Comparison of ENCODE assay signal across 32 mouse cellular contexts in the genomic region with DNA sequence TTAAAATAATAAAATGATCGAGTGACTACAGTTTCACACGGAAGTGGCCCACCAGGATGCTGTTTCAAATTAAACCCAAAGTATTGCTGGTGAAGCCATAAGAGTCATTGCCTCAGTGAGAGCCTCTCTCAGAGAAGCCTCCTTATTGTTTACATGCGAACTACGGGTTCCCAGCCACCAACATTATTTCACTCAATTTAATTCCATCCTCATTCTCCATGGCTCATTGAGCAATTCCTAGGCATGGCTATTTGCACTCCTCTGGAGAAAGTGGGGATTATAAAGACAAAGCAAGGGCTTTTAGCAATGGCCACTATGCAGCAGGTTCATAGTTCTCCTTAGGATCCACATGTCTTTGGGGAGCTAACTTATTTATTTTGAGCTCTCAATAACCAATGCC.
DNase-seq lines count a peak whose midpoint lies in the region; ATAC-seq lines count a peak whose summit lies in the region.
"Had no signal": no experiment of that assay in that cellular context is flagged by ENCODE, and none has a peak within 500 bp of the region (broad histone marks: within the 10 kb centered on the region; RNA-seq: fewer than 3 reads in every experiment).

No protein-coding gene starts in this region.

- H3K9me3 ChIP-seq in hindbrain, embryonic 12.5 days (replicated peaks) = no peaks in the 10 kb centered on the region
- no peaks in the 10 kb centered on the region for H3K9me3 ChIP-seq in hindbrain, embryonic 14.5 days (ENCODE audit: control insufficient read depth, low read length)
- no peaks in the 10 kb centered on the region for H3K9me3 ChIP-seq in midbrain, embryonic 12.5 days
- no peaks in the 10 kb centered on the region for H3K9me3 ChIP-seq in midbrain, embryonic 14.5 days (ENCODE audit: control insufficient read depth, low read length)
- H3K9me3 ChIP-seq: embryonic facial prominence, embryonic 13.5 days; heart, embryonic 12.5 days; kidney, embryonic 15.5 days; limb, embryonic 13.5 days; lung, embryonic 15.5 days had no signal

- no peaks in the 10 kb centered on the region for H3K27me3 ChIP-seq in hindbrain, embryonic 12.5 days
- H3K27me3 ChIP-seq in hindbrain, embryonic 14.5 days (ENCODE audit: control insufficient read depth, insufficient read depth, low read length) = no peaks in the 10 kb centered on the region
- H3K27me3 ChIP-seq in midbrain, embryonic 12.5 days = no peaks in the 10 kb centered on the region
- H3K27me3 ChIP-seq in midbrain, embryonic 14.5 days (ENCODE audit: control insufficient read depth, insufficient read depth, low read length) = no peaks in the 10 kb centered on the region
- H3K27me3 ChIP-seq: CH12.LX; embryonic facial prominence, embryonic 13.5 days; heart, embryonic 12.5 days; kidney, embryonic 15.5 days; limb, embryonic 13.5 days; lung, embryonic 15.5 days had no signal

- H3K36me3 ChIP-seq in hindbrain, embryonic 12.5 days = no peaks in the 10 kb centered on the region
- no peaks in the 10 kb centered on the region for H3K36me3 ChIP-seq in hindbrain, embryonic 14.5 days (replicated peaks; ENCODE audit: control insufficient read depth, insufficient read depth)
- H3K36me3 ChIP-seq in midbrain, embryonic 12.5 days = no peaks in the 10 kb centered on the region
- no peaks in the 10 kb centered on the region for H3K36me3 ChIP-seq in midbrain, embryonic 14.5 days (ENCODE audit: control insufficient read depth, insufficient read depth, low read length)
- H3K36me3 ChIP-seq: embryonic facial prominence, embryonic 13.5 days; heart, embryonic 12.5 days; kidney, embryonic 15.5 days; limb, embryonic 13.5 days; lung, embryonic 15.5 days had no signal

- H3K4me3 ChIP-seq in hindbrain, embryonic 12.5 days = no peak overlapping the region
- H3K4me3 ChIP-seq in hindbrain, embryonic 14.5 days (replicated peaks; ENCODE audit: low read length) = no peak overlapping the region
- H3K4me3 ChIP-seq in midbrain, embryonic 12.5 days = no peak overlapping the region
- no peak overlapping the region for H3K4me3 ChIP-seq in midbrain, embryonic 14.5 days (replicated peaks; ENCODE audit: low read depth, low read length)
- H3K4me3 ChIP-seq: embryonic facial prominence, embryonic 13.5 days; erythroblast, embryonic 14.5 days; heart, adult 2 months; heart, embryonic 12.5 days; kidney, embryonic 15.5 days; limb, embryonic 13.5 days; lung, embryonic 15.5 days had no signal

- peak; percentile 13 for DNase-seq in embryo, embryonic 10.5 days (ENCODE audit: low spot score)
- no peak for DNase-seq in embryo, embryonic 11 days
- DNase-seq in hindbrain, embryonic 14.5 days (ENCODE audit: low spot score) = no peak
- DNase-seq in midbrain, embryonic 14.5 days = no peak
- peak; percentile 71 for DNase-seq in retina, embryonic 14.5 days (ENCODE audit: low spot score)
- no peak for DNase-seq in thymus, postnatal 0 days (ENCODE audit: low spot score)
- DNase-seq: adrenal gland, adult 2 months; adrenal gland, postnatal 36 days; cerebellum, adult 8-10 months; cerebellum, postnatal 25 days; heart, adult 2 months; heart, postnatal 4 days; kidney, adult 18-20 months; kidney, postnatal 25 days; lung, postnatal 36 days; right cerebral cortex, adult 18-20 months; spleen, adult 18-20 months; thymus, adult 18-20 months; thymus, postnatal 36 days had no signal

- no peak overlapping the region for H3K27ac ChIP-seq in hindbrain, embryonic 12.5 days
- no peak overlapping the region for H3K27ac ChIP-seq in hindbrain, embryonic 14.5 days
- no peak overlapping the region for H3K27ac ChIP-seq in midbrain, embryonic 12.5 days (replicated peaks)
- H3K27ac ChIP-seq in midbrain, embryonic 14.5 days (replicated peaks; ENCODE audit: low read depth, low read length) = no peak overlapping the region
- H3K27ac ChIP-seq: embryonic facial prominence, embryonic 13.5 days; heart, adult 2 months; kidney, embryonic 15.5 days; limb, embryonic 13.5 days; lung, embryonic 15.5 days had no signal

- WGBS in hindbrain, embryonic 12.5 days = 44% methylated on average over 4 of the region's 4 CpGs
- WGBS in hindbrain, embryonic 14.5 days = 44% methylated on average over 4 of the region's 4 CpGs
- WGBS in midbrain, embryonic 12.5 days = 40% methylated on average over 4 of the region's 4 CpGs
- 45% methylated on average over 4 of the region's 4 CpGs for WGBS in midbrain, embryonic 14.5 days

- no peak overlapping the region for H3K4me2 ChIP-seq in hindbrain, embryonic 12.5 days (replicated peaks)
- no peak overlapping the region for H3K4me2 ChIP-seq in hindbrain, embryonic 14.5 days (replicated peaks)
- no peak overlapping the region for H3K4me2 ChIP-seq in midbrain, embryonic 12.5 days (replicated peaks)
- no peak overlapping the region for H3K4me2 ChIP-seq in midbrain, embryonic 14.5 days (ENCODE audit: low read length)
- H3K4me2 ChIP-seq: embryonic facial prominence, embryonic 13.5 days; heart, embryonic 12.5 days; kidney, embryonic 15.5 days; limb, embryonic 13.5 days; liver, embryonic 11.5 days; lung, embryonic 15.5 days; midbrain, embryonic 11.5 days had no signal

- H3K4me1 ChIP-seq in hindbrain, embryonic 12.5 days = no peaks in the 10 kb centered on the region
- no peaks in the 10 kb centered on the region for H3K4me1 ChIP-seq in hindbrain, embryonic 14.5 days (replicated peaks; ENCODE audit: control insufficient read depth, insufficient read depth, low read length)
- H3K4me1 ChIP-seq in midbrain, embryonic 12.5 days = peaks cover 6% of the 10 kb centered on the region
- no peaks in the 10 kb centered on the region for H3K4me1 ChIP-seq in midbrain, embryonic 14.5 days (ENCODE audit: control insufficient read depth, insufficient read depth, low read length)
- H3K4me1 ChIP-seq: heart, embryonic 12.5 days; limb, embryonic 13.5 days had no signal

- no peak overlapping the region for H3K9ac ChIP-seq in hindbrain, embryonic 12.5 days
- no peak overlapping the region for H3K9ac ChIP-seq in hindbrain, embryonic 14.5 days
- H3K9ac ChIP-seq in midbrain, embryonic 12.5 days (replicated peaks) = no peak overlapping the region
- no peak overlapping the region for H3K9ac ChIP-seq in midbrain, embryonic 14.5 days (replicated peaks; ENCODE audit: low read length)
- H3K9ac ChIP-seq: embryonic facial prominence, embryonic 13.5 days; heart, embryonic 12.5 days; kidney, embryonic 15.5 days; limb, embryonic 13.5 days; lung, embryonic 15.5 days had no signal

- peak; percentile 38; the same call in 1 of the 2 replicates for ATAC-seq in hindbrain, embryonic 12.5 days (ENCODE audit: low FRiP score)
- ATAC-seq in hindbrain, embryonic 14.5 days (ENCODE audit: low FRiP score) = no peak
- ATAC-seq in midbrain, embryonic 12.5 days (ENCODE audit: low FRiP score, low read depth) = peak; percentile 38; the same call in 1 of the 2 replicates
- no peak for ATAC-seq in midbrain, embryonic 14.5 days (ENCODE audit: low FRiP score, low TSS enrichment)
- ATAC-seq: activated CD4-positive, CD25-positive, alpha-beta regulatory T cell, adult 4 months; forebrain, embryonic 16.5 days had no signal

Comparison
In these comparisons a context has a peak if more than half of its experiments do, and no peak if none do; other contexts are left out.
1. DNase-seq: peak in embryo, embryonic 10.5 days (single experiment) and retina, embryonic 14.5 days (single experiment); none in embryo, embryonic 11 days (single experiment), hindbrain, embryonic 14.5 days (single experiment), midbrain, embryonic 14.5 days (single experiment) and thymus, postnatal 0 days (single experiment).
2. ATAC-seq: peak in hindbrain, embryonic 12.5 days (single experiment) and midbrain, embryonic 12.5 days (single experiment); none in hindbrain, embryonic 14.5 days (single experiment) and midbrain, embryonic 14.5 days (single experiment).